Mouse (Mus musculus) limb, embryonic 12.5 days (tissue): ENCODE measurements around the gene Sppl3. TPM values are rescaled to one million over a fixed set of nuclear protein-coding genes. Genes with fewer than 3 reads are reported as not detected.

Source experiments
- ATAC-seq: fragments of 200-750 bp; cut with Nextera tagmentation; 2 replicates; pipeline ENCODE4 v1.8.0; 2017; ENCODE audit warnings: low read depth, moderate TSS enrichment; ENCODE audit not compliant: insufficient number of reproducible peaks, insufficient read depth, low FRiP score, low TSS enrichment
- H3K27ac ChIP-seq: fragments of 300-500 bp; sonication (generic); 2 replicates; pipeline ENCODE4 v1.5.1; 2016; ENCODE audit warnings: mild to moderate bottlenecking, moderate library complexity
- H3K27me3 ChIP-seq: fragments of 300-500 bp; sonication (generic); 2 replicates; pipeline ENCODE4 v1.6.1; 2016; ENCODE audit warnings: mild to moderate bottlenecking, moderate library complexity
- H3K36me3 ChIP-seq: fragments of 300-500 bp; sonication (generic); 2 replicates; pipeline ENCODE4 v1.6.1; 2016; ENCODE audit warnings: mild to moderate bottlenecking, moderate library complexity
- H3K4me1 ChIP-seq: fragments of 300-500 bp; sonication (generic); replicated peaks from 2 replicates; pipeline ENCODE4 v1.6.1; 2016
- H3K4me2 ChIP-seq: fragments of 300-500 bp; sonication (generic); 2 replicates; pipeline ENCODE4 v1.6.1; 2016; ENCODE audit warnings: mild to moderate bottlenecking, moderate library complexity
- H3K4me3 ChIP-seq: fragments of 300-500 bp; sonication (generic); replicated peaks from 2 replicates; pipeline ENCODE4 v1.5.1; 2016; ENCODE audit warnings: mild to moderate bottlenecking
- H3K9ac ChIP-seq: fragments of 300-500 bp; sonication (generic); replicated peaks from 2 replicates; pipeline ENCODE4 v1.6.1; 2016; ENCODE audit warnings: mild to moderate bottlenecking, moderate library complexity
- H3K9me3 ChIP-seq: fragments of 300-500 bp; sonication (generic); 2 replicates; pipeline ENCODE4 v1.6.1; 2016; ENCODE audit warnings: mild to moderate bottlenecking, moderate library complexity
- WGBS: fragments of 180-500 bp; shearing (Covaris S2); methylation state at CpG from one replicate; pipeline ENCODE4 v1.1.7; 2016; 5-methylcytosine and 5-hydroxymethylcytosine counted together
- polyA plus RNA-seq: library from polyadenylated mRNA; unstranded; fragments of >200 nt; fragmentation: Nextera tagmentation; extraction: Ambion mirVana; gene quantifications from 2 replicates; pipeline ENCODE4 v1.2.1, GENCODE M21; 2016

Gene Sppl3
- polyA plus RNA-seq, 1 experiment from 2014 or later = 36.9 TPM

DNA sequence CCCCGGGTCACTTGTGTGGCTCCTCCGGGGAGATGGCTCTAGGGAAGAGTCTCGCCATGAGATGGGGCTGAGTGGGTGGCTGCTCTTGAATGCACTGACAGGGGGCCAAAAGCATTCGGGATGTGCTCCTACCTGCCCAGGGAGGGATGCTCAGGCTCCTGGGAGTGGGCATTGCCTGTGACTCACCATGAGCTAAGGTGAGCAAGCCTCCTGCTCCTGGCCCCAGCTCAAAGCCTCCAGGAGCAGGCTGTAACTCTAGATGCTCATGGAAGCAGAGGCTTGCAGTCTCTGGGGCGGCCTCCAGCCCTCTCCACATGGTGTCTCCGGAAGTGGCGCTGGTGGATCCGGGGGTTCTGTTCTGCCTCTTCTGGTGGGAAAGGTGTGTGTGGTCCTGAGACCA, 9.5 kb upstream of the Sppl3 start:
- ATAC-seq = no peak
- no peak overlapping the region for H3K4me3 ChIP-seq
- no peaks in the 10 kb centered on the region for H3K36me3 ChIP-seq
- no peaks in the 10 kb centered on the region for H3K9me3 ChIP-seq
- no peaks in the 10 kb centered on the region for H3K4me1 ChIP-seq
- H3K9ac ChIP-seq = no peak overlapping the region
- H3K4me2 ChIP-seq = no peak overlapping the region
- H3K27ac ChIP-seq = no peak overlapping the region
- H3K27me3 ChIP-seq = no peaks in the 10 kb centered on the region
- 72% methylated on average over 8 of the region's 8 CpGs for WGBS

DNA sequence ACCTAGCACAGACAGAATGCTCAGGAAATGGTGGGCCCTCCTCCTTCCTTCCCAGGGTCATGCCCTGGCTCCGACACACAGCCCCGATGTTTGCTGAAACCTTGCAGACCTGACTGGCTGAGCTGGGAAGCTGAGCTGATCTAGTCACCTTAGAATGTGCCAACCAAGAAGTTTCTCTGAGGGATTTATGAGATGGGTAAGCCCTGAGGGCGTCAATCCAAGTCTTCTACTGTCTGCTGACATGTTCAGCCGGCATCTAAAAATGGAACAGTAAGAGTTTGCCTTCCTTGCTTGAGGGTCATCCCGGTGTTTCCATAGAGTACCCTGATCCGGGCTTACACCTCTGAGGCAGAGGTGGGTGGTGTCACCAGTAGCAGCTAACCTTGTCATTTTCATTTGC, 8.2 kb upstream of the Sppl3 start:
- Histone ChIP-seq H3K9me3 (no peaks in the 10 kb centered on the region), H3K4me1 (no peaks in the 10 kb centered on the region), H3K27me3 (no peaks in the 10 kb centered on the region), H3K4me3 (no peak overlapping the region), H3K9ac (no peak overlapping the region), H3K4me2 (no peak overlapping the region), H3K36me3 (no peaks in the 10 kb centered on the region), H3K27ac (no peak overlapping the region)
- no peak for ATAC-seq
- 65% methylated on average over 6 of the region's 6 CpGs for WGBS

DNA sequence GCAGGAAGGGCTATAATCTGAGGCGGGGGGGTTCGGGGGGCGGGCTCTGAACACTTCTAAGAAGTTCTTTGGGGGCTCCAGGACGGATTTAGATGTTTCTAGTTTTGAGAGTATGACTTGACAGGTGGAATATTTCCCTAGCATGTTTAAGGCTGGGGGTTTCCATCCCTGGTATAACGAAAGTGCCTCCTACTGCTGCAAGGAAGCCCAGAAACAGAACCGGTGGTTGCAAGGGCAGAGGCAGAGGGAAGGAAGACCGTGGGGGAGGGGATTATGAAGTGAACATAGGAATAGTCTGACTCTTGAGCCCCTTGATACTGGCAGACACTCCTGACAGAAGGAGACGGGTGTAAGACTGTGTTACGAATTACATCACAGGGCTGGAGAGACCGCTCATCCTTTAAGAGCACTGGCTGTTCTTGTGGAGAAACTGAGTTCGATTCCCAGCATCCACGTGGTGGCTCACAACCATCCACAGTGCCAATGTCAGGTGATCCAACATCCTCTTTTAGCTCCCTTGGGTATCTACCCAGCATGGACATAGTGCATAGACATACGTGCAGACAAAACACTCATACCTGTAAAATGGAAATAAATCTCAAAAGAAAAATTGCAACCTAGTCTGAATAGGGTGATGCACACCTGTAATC, 7.6 kb upstream of the Sppl3 start:
- no peak for ATAC-seq
- no peak overlapping the region for H3K4me3 ChIP-seq
- no peaks in the 10 kb centered on the region for H3K4me1 ChIP-seq
- 81% methylated on average over 13 of the region's 13 CpGs for WGBS
- H3K4me2 ChIP-seq = no peak overlapping the region
- H3K27ac ChIP-seq = no peak overlapping the region
- no peaks in the 10 kb centered on the region for H3K9me3 ChIP-seq
- H3K36me3 ChIP-seq = no peaks in the 10 kb centered on the region
- no peaks in the 10 kb centered on the region for H3K27me3 ChIP-seq
- H3K9ac ChIP-seq = no peak overlapping the region

DNA sequence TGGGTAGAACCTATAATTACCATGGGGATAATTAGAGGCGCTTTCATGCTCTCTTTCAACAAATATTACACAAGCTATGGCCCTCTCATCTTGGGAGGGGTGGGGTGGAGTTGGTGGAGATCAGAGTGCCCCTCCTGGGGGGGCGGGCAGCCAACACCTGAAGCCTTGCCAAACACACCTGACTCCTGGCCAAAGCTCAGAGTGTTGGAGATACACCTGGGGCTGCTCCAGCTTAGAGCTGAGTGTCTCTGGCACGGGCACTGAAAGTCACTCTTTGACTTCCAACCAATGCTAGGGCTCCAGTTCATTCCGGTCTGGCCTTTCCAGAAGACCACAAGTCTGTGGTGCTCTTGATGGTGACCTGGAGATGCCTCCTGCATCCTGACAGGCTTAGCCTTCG, 3.2 kb upstream of the Sppl3 start:
- Histone ChIP-seq H3K4me3 (no peak overlapping the region), H3K4me2 (no peak overlapping the region), H3K27ac (no peak overlapping the region), H3K4me1 (peaks cover 12% of the 10 kb centered on the region), H3K36me3 (no peaks in the 10 kb centered on the region), H3K9me3 (no peaks in the 10 kb centered on the region), H3K9ac (no peak overlapping the region), H3K27me3 (no peaks in the 10 kb centered on the region)
- ATAC-seq = no peak
- 84% methylated on average over 5 of the region's 5 CpGs for WGBS

DNA sequence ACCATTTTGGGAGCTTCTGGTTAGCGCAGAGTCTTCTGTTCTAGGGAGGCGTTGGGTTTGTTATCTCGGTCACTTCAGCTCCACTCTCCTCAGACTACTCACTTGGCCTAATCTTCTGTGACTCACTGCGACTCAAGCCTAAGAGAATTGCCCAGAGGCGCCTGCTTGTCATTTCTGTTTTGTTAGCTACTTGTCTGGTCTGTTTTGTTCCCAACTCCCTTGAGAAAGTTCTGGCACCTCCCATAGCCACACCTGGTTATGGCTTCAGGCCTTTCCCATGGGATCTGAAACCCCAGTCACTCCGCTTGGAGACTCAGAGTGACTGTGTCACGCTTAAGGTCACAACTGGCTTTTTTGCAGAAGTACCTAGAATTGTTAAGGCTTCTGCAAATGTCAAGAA, 2.6 kb upstream of the Sppl3 start:
- no peak for ATAC-seq
- Histone ChIP-seq H3K4me1 (peaks cover 18% of the 10 kb centered on the region), H3K4me2 (no peak overlapping the region), H3K27me3 (no peaks in the 10 kb centered on the region), H3K9me3 (no peaks in the 10 kb centered on the region), H3K4me3 (no peak overlapping the region), H3K36me3 (no peaks in the 10 kb centered on the region), H3K9ac (no peak overlapping the region), H3K27ac (no peak overlapping the region)
- 85% methylated on average over 7 of the region's 7 CpGs for WGBS

DNA sequence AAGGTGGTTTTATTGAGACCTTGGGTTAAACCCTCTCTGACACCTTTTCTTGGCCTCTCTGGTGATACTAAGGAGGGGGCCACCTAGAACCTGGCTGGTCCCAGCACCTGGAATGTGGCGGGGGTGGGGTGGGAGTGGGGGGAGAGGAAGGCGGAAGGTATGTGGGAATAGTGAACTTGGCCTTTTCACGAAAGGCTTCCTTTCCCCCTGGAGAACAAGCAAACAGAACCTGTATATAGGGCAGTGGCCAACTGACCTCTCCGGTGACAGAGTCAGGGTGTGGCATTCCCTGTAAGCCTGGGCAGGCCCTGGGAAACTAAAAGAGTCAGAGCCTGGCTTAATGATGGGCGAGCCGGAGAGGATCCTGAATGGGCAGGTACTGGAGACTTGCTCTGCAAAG, 1.8 kb upstream of the Sppl3 start:
- H3K4me1 ChIP-seq = peaks cover 20% of the 10 kb centered on the region
- 91% methylated on average over 6 of the region's 6 CpGs for WGBS
- no peak overlapping the region for H3K4me3 ChIP-seq

DNA sequence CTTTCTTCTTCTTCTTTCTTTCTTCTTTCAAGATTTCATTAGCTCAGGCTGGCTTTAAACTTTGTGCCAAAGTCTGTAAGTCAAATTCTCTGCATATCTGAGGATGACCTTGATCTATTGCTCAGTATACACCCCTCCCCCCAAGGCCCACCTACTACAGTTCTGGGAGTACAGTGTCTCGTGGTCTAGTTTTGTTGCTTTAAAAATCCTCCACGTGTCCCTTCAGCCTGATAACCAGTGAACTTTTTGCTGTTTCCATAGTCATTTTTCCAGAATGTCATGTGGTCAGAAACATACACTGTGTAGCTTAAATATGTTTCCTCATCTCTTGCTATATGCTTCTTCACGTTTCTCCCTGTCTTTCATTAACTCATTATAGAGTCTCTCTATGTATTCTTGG, 976 bp upstream of the Sppl3 start:
- H3K4me1 ChIP-seq = peaks cover 23% of the 10 kb centered on the region
- peak overlapping the region; percentile 98; the same call in 1 of the 2 replicates for H3K4me3 ChIP-seq
- ATAC-seq = no peak
- WGBS = 69% methylated on average over 3 of the region's 3 CpGs
- peak overlapping the region; percentile 12; the same call in 1 of the 2 replicates for H3K27ac ChIP-seq
- no peaks in the 10 kb centered on the region for H3K27me3 ChIP-seq
- H3K9ac ChIP-seq = peak overlapping the region; percentile 97; the same call in 1 of the 2 replicates
- H3K36me3 ChIP-seq = no peaks in the 10 kb centered on the region
- H3K9me3 ChIP-seq = no peaks in the 10 kb centered on the region
- H3K4me2 ChIP-seq = peak overlapping the region; percentile 75

More for the DNA sequence above, 1.8 kb upstream of the Sppl3 start:
- H3K27ac ChIP-seq = no peak overlapping the region
- no peaks in the 10 kb centered on the region for H3K36me3 ChIP-seq
- H3K9ac ChIP-seq = no peak overlapping the region
- H3K9me3 ChIP-seq = no peaks in the 10 kb centered on the region
- no peak overlapping the region for H3K4me2 ChIP-seq
- ATAC-seq = no peak
- H3K27me3 ChIP-seq = no peaks in the 10 kb centered on the region

DNA sequence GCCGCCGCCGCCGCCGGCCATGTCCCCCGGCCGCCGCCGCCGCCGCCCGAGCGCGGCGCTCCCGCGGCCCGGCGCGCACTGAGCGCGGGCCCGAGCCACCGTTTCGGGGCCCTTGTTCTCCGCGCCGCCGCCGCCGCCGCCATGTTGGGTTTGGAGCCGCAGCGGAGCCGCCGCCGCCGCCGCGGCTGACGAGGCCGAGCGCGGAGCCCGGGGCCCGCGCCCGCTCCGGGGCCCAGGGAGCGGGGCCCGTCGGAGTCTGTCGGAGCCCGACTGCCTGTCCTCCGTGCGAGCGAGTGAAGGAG, 231 bp downstream of the Sppl3 start:
- Histone ChIP-seq H3K4me3 (peak overlapping the region; percentile 98), H3K27me3 (no peaks in the 10 kb centered on the region), H3K9me3 (no peaks in the 10 kb centered on the region), H3K36me3 (no peaks in the 10 kb centered on the region), H3K4me2 (peak overlapping the region; percentile 91), H3K4me1 (peaks cover 23% of the 10 kb centered on the region), H3K9ac (peak overlapping the region; percentile 97), H3K27ac (peak overlapping the region; percentile 91)
- under 1% methylated on average over 51 of the region's 57 CpGs for WGBS
- 0 out of 2 replicates have a peak, but pooled peaks have one; percentile 18 for ATAC-seq

DNA sequence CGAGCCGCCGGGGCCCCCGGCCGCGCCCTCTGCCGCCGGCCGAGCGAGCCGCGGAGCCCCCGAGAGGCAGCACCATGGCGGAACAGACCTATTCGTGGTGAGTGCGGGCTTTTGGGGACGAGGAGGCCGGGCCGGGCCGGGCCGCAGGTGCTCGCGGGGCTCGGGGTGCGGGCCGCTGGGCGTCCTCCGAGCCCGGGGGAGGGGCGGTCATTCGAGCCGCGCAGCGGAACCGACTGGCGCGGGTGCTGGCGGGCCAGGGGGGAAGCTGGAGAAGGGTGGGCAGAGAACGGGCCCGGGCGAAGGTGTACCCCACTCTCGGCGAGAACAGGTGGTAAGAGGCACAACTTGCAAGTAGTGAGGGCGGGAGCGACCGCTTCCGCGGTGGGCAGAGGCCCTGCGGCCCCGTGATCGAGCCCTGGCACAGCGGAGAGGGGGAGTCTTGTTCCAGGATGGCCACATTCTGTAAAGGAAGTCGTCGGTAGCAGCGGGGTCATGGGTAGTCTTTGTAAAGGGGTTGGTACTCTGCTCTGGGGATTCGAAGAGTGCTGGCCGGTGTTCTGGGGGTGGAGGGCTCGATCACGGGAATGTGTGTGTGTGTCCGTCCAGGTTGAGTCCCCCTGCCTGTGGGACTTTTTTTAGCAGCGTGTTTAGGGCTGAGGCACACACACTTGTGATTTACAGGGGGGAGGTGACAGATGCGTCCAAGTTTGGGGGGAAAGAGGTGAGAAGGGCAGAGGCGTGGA, 753 bp downstream of the Sppl3 start:
- under 1% methylated on average over 59 of the region's 63 CpGs for WGBS
- ATAC-seq = 0 out of 2 replicates have a peak, but pooled peaks have one; percentile 28

DNA sequence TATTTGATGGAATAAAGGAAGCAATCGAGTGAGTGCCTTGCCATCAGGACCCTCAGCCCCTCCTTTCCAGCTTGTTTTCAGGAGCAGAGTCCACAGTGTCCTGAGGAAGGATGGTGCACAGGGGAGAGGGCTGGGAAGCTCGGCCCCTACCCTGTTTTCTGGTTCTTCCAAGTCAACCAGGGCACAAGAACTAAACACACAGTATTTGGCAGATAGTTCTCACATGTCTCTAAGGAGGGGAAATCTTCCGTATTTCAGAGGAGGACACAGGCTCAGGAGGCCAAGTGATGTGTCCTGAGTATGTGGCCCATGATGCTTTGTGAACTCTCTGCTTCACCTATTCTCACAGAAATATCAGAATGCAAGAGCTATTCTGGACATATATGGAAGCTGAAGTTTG, 2.5 kb downstream of the Sppl3 start:
- Histone ChIP-seq H3K4me1 (peaks cover 23% of the 10 kb centered on the region), H3K4me3 (peak overlapping the region; percentile 98; the same call in 1 of the 2 replicates), H3K27ac (no peak overlapping the region), H3K27me3 (no peaks in the 10 kb centered on the region), H3K9me3 (no peaks in the 10 kb centered on the region), H3K36me3 (no peaks in the 10 kb centered on the region), H3K9ac (no peak overlapping the region), H3K4me2 (peak overlapping the region; percentile 7; the same call in 1 of the 2 replicates)
- no peak for ATAC-seq
- WGBS = 73% methylated on average over 3 of the region's 3 CpGs

More for the DNA sequence above, 753 bp downstream of the Sppl3 start:
- peaks cover 23% of the 10 kb centered on the region for H3K4me1 ChIP-seq
- no peaks in the 10 kb centered on the region for H3K36me3 ChIP-seq
- no peaks in the 10 kb centered on the region for H3K27me3 ChIP-seq
- H3K4me2 ChIP-seq = peak overlapping the region; percentile 91
- no peaks in the 10 kb centered on the region for H3K9me3 ChIP-seq
- H3K4me3 ChIP-seq = peak overlapping the region; percentile 98
- H3K9ac ChIP-seq = peak overlapping the region; percentile 97
- H3K27ac ChIP-seq = peak overlapping the region; percentile 91

DNA sequence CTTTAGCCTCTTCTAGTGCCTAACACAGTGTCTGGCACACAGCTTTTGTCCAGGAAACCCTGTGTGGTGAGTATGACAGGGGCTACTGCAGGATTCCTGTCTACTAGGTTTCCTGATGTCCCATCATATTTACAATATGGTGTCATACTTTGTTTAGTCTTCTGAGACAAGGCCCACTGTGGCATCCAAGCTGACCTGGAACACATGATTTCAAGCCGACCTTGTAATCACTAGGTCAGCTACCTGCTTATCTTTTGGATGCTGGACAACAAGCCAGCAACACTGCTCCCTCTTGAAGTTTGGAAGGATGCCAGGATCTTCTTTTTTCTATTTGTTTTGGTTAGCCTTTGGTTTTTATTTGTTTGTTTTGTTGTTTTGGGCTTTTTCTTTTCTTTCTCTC, 3.6 kb downstream of the Sppl3 start:
- H3K27ac ChIP-seq = no peak overlapping the region
- no peak overlapping the region for H3K9ac ChIP-seq
- H3K27me3 ChIP-seq = no peaks in the 10 kb centered on the region
- no peak overlapping the region for H3K4me2 ChIP-seq
- H3K36me3 ChIP-seq = no peaks in the 10 kb centered on the region
- no peak overlapping the region for H3K4me3 ChIP-seq
- peaks cover 23% of the 10 kb centered on the region for H3K4me1 ChIP-seq
- 55% methylated on average over 1 of the region's 1 CpGs for WGBS
- no peaks in the 10 kb centered on the region for H3K9me3 ChIP-seq
- ATAC-seq = no peak
